Mouse (Mus musculus) heart, adult 2 months (tissue): ENCODE measurements around the gene Nsg2. TPM values are rescaled to one million over a fixed set of nuclear protein-coding genes. Genes with fewer than 3 reads are reported as not detected.
"Not testable (repeated sequence)": the region's sequence is repeated elsewhere in the genome, so short reads cannot be mapped to it uniquely, and the experiment has no call there.

Experiments
- DNase-seq, 2 experiments: peaks; one replicate each; pipeline ENCODE4 v3.0.0; 2021
- H3K27ac ChIP-seq: fragments of 200-600 bp; 2 replicates; pipeline ENCODE4 v1.8.1; 2022
- H3K27me3 ChIP-seq: fragments of 200-500 bp; 2 replicates; pipeline ENCODE4 v1.6.1; 2012; ENCODE audit warnings: mild to moderate bottlenecking, low read length, inconsistent platforms, mixed read lengths; ENCODE audit not compliant: control insufficient read depth, insufficient read depth
- H3K36me3 ChIP-seq: fragments of 200-500 bp; 2 replicates; pipeline ENCODE4 v1.6.1; 2012; ENCODE audit warnings: low read length, inconsistent platforms; ENCODE audit not compliant: control insufficient read depth, insufficient read depth
- H3K4me1 ChIP-seq: fragments of 200-500 bp; 2 replicates; pipeline ENCODE4 v1.6.1; 2011; ENCODE audit warnings: low read length; ENCODE audit not compliant: control insufficient read depth, insufficient read depth
- H3K4me3 ChIP-seq: fragments of 200-600 bp; 2 replicates; pipeline ENCODE4 v1.8.1; 2022
- H3K79me2 ChIP-seq: fragments of 200-500 bp; replicated peaks from 2 replicates; pipeline ENCODE4 v1.6.1; 2012; ENCODE audit warnings: mild to moderate bottlenecking, inconsistent platforms, low read length, moderate library complexity, mixed read lengths; ENCODE audit not compliant: control insufficient read depth, insufficient read depth
- H3K9ac ChIP-seq: fragments of 200-500 bp; 2 replicates; pipeline ENCODE4 v1.6.1; 2012; ENCODE audit warnings: low read depth, mild to moderate bottlenecking, control low read depth, inconsistent platforms, low read length, mixed read lengths
- CTCF ChIP-seq: fragments of 200-600 bp; IDR thresholded peaks from 2 replicates; pipeline ENCODE4 v1.8.1; 2022; ENCODE audit warnings: antibody characterized with exemption, mild to moderate bottlenecking, moderate library complexity
- EP300 ChIP-seq: fragments of 200-500 bp; IDR thresholded peaks from 2 replicates; pipeline ENCODE4 v1.6.1; 2011; ENCODE audit warnings: low read depth, low read length, control low read depth; ENCODE audit not compliant: insufficient read depth
- POLR2A ChIP-seq: fragments of 200-500 bp; IDR thresholded peaks from 2 replicates; pipeline ENCODE4 v1.6.1; 2011; ENCODE audit warnings: mild to moderate bottlenecking, low read depth, low read length, control low read depth; ENCODE audit not compliant: insufficient read depth
- WGBS: fragments of 180-500 bp; shearing (Covaris S2); methylation state at CpG from one replicate; pipeline ENCODE4 v1.1.7; 2018; 5-methylcytosine and 5-hydroxymethylcytosine counted together
- intact Hi-C: fragments of 180-260 bp; cut with DNase I; formaldehyde crosslinking; loops from one replicate; pipeline ENCODE4 v1.15.1; 2025
- polyA plus RNA-seq: library from polyadenylated mRNA; depleted of rRNA; stranded (reverse); fragments of >200 nt; gene quantifications from 2 replicates; pipeline ENCODE4 v1.2.3, GENCODE M21; 2012
- total RNA-seq, 2 experiments: library from RNA; stranded (reverse); gene quantifications; 2 replicates each; pipeline ENCODE4 v1.2.3; 2021

Gene Nsg2
- total and polyA plus RNA-seq, 3 experiments = 0.76 to 1.4 (median 1.1) TPM

- DNase-seq = no peak
- Histone ChIP-seq H3K4me1 (no peaks in the 10 kb centered on the region), H3K4me3 (no peak overlapping the region), H3K36me3 (no peaks in the 10 kb centered on the region), H3K27me3 (no peaks in the 10 kb centered on the region), H3K79me2 (no peaks in the 10 kb centered on the region), H3K27ac (no peak overlapping the region), H3K9ac (no peak overlapping the region)
- intact Hi-C loops = no loop called here
- no peak for TF ChIP-seq CTCF
- TF ChIP-seq EP300 = no peak
- no peak for TF ChIP-seq POLR2A
- WGBS = 61% methylated on average over 5 of the region's 5 CpGs
Measured at GRCm38 (mm10) chr11:31975678-31976077, 24.6 kb upstream of the Nsg2 start.

GRCm38 (mm10) chr11:31976137-31976536 lies 24.1 kb upstream of the Nsg2 start:
- no peak overlapping the region for H3K27ac ChIP-seq
- WGBS = 66% methylated on average over 5 of the region's 5 CpGs
- H3K36me3 ChIP-seq = no peaks in the 10 kb centered on the region
- H3K79me2 ChIP-seq = no peaks in the 10 kb centered on the region
- H3K27me3 ChIP-seq = no peaks in the 10 kb centered on the region
- no peaks in the 10 kb centered on the region for H3K4me1 ChIP-seq
- TF ChIP-seq EP300 (no peak), POLR2A (no peak), CTCF (no peak)
- no peak overlapping the region for H3K9ac ChIP-seq
- H3K4me3 ChIP-seq = no peak overlapping the region
- intact Hi-C loops = no loop called here
- DNase-seq = no peak

GRCm38 (mm10) chr11:31980089-31980488 lies 20.2 kb upstream of the Nsg2 start:
- H3K79me2 ChIP-seq, intact Hi-C loops, H3K4me3 ChIP-seq, H3K27me3 ChIP-seq, H3K36me3 ChIP-seq, H3K4me1 ChIP-seq, H3K9ac ChIP-seq, DNase-seq, H3K27ac ChIP-seq: not testable (repeated sequence)
- 93% methylated on average over 5 of the region's 5 CpGs for WGBS

- DNase-seq = no peak
- WGBS = 85% methylated on average over 7 of the region's 7 CpGs
- Histone ChIP-seq H3K27me3 (no peaks in the 10 kb centered on the region), H3K79me2 (no peaks in the 10 kb centered on the region), H3K9ac (no peak overlapping the region), H3K4me1 (no peaks in the 10 kb centered on the region), H3K27ac (no peak overlapping the region), H3K4me3 (no peak overlapping the region), H3K36me3 (no peaks in the 10 kb centered on the region)
- intact Hi-C loops = no loop called here
- TF ChIP-seq EP300 (no peak), POLR2A (no peak), CTCF (no peak)
Measured at GRCm38 (mm10) chr11:31981830-31982229, 18.4 kb upstream of the Nsg2 start.

GRCm38 (mm10) chr11:31982247-31982943 lies 17.9 kb upstream of the Nsg2 start:
- H3K79me2 ChIP-seq, H3K4me1 ChIP-seq, H3K4me3 ChIP-seq, DNase-seq, H3K36me3 ChIP-seq, intact Hi-C loops, H3K9ac ChIP-seq, H3K27me3 ChIP-seq, H3K27ac ChIP-seq: not testable (repeated sequence)
- WGBS = 67% methylated on average over 13 of the region's 13 CpGs

GRCm38 (mm10) chr11:31983249-31983648 lies 17.0 kb upstream of the Nsg2 start:
- Histone ChIP-seq H3K9ac (no peak overlapping the region), H3K4me3 (no peak overlapping the region), H3K27me3 (no peaks in the 10 kb centered on the region), H3K4me1 (no peaks in the 10 kb centered on the region), H3K36me3 (no peaks in the 10 kb centered on the region), H3K79me2 (no peaks in the 10 kb centered on the region), H3K27ac (no peak overlapping the region)
- DNase-seq = no peak
- TF ChIP-seq CTCF = no peak
- TF ChIP-seq EP300 = no peak
- no peak for TF ChIP-seq POLR2A
- intact Hi-C loops = no loop called here
